Mouse (Mus musculus) embryonic fibroblast, embryonic 13.5 days (primary cell): ENCODE data around the gene Dgat2.

Experiments used
- CTCF ChIP-seq: IDR thresholded peaks from 2 replicates; pipeline ENCODE4 v1.5.1; 2011; ENCODE audit warnings: mild to moderate bottlenecking, control low read depth, low read length, moderate library complexity, borderline replicate concordance; ENCODE audit not compliant: insufficient read depth
- POLR2A ChIP-seq: IDR thresholded peaks from 2 replicates; pipeline ENCODE4 v1.6.1; 2011; ENCODE audit warnings: low read depth, mild to moderate bottlenecking, control low read depth, low read length, moderate library complexity

DNA sequence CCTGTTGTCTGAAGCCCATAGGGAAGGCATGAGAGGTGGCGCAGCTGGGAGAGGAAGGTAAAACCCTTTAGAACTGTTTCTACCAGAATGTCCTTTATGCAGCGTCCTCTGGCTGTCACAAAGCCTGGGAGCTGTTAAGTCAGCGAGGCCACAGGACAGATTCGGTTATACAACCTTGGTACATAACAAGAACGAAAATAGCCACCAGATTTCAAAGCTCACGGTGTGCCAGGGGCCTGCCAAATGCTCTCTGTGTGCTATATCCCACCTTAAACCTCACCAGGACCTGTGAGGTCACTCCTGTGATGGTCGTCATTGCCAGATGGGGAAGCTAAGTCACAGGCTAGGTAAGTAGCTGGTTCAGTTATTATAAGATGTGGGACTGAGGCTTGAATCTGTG, 19.6 kb upstream of the Dgat2 start:
- no peak for TF ChIP-seq POLR2A
- no peak for TF ChIP-seq CTCF
